Mouse (Mus musculus) heart, adult 11 months (tissue): Measurements from ENCODE around the gene Snx30.
A peak's percentile ranks its signal among the peaks of the same experiment; 100 is the strongest.

Source experiments
- DNase-seq: peaks from one replicate; pipeline ENCODE4 v3.0.0; 2022

Snx30 gene

DNA sequence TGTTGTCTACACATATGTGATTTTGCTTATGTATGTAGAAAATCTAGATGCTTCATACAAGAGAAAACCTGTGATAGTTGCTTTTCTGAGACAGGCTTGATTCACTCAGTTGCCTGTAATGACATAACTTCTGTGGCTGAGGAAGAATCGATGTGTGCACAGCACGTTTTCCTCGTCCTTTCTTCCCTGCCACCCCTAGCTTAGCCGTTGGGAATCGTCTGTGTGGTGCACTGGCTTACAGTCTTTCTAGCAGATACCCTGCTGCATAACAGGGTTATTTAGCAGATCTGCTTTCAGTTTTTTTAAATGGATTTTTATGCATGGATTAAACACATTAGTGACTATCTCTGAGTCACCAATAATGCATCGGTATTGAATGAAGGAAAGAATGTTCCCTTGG is 70.9 kb downstream of the Snx30 start:
- DNase-seq: no peak

DNA sequence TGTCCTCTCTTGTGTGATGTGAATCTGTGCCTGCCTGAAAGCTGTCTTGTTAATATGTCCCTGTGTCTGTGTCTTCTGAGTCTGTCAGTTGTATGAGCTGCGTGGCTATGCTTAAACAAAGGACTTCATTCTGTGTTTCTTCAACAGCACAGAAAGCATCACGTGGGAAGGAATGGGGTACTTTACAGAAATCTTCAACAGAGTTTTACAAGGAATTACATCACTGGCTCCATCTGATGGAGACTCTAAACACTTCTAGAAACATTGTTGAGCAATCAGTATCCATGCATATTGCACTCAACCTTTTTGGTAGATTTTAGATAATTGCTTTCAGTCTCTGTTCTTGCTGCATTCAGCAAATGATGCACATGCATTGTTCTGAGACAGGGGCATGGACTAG is 71.4 kb downstream of the Snx30 start:
- DNase-seq: no peak

DNA sequence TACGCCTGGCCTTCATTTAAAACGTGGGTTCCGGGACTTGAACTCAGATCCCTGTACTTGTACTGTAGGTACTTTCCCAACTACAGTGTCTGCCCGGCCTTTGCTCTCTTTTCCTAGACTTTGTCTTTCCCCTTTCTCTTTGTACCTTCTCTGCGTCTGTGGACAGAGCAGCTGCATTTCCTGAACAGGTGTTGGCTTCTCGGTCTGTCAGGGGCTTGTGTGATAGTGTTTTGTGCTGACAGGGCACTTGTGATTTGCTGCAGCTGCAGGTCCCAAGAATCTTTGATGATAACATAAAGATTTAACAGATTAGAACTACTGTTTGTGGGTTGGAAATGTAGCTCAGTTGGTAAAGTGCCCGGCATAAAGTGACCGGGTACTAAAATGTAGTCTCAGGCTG is 73.0 kb downstream of the Snx30 start:
- no peak for DNase-seq

DNA sequence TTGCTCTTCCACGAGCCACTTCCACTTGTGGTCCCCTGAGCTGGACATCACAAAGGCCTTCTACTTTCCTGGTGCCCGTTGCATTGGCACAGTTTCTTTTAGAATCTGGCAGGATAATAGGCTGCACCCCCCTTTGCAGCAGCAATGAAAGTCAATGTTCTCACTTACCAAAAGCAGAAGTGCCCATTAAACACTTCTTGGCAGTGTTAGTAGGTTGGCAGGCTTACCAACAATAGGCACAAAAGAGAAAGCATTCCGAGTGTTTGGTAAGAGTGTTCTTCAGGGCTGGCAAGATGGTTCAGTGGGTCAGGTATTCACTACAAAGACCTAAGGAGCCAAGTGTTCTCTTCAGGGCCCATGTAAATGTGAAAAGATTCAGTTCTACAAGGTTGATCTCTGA is 73.8 kb downstream of the Snx30 start:
- DNase-seq: peak; percentile 87

DNA sequence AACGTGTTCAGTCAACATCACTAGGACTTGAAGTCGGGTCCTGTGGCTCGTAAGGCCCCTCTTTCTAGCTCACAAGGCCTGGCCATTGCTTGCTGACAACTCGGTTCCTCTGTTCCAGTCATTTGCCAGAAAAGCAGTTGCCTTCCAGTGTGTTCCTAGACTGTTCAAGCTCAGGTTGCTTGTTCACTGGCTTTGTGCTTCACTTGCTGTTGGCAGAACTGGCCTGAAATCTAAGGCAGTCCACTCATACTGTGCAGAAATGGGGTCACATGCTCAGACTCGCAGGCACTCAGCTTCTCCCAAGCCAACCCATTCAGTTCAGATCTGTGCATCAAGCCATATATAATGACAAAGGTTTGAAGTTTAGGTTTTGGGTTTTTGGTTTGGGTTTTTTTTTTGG is 75.1 kb downstream of the Snx30 start:
- DNase-seq: no peak

DNA sequence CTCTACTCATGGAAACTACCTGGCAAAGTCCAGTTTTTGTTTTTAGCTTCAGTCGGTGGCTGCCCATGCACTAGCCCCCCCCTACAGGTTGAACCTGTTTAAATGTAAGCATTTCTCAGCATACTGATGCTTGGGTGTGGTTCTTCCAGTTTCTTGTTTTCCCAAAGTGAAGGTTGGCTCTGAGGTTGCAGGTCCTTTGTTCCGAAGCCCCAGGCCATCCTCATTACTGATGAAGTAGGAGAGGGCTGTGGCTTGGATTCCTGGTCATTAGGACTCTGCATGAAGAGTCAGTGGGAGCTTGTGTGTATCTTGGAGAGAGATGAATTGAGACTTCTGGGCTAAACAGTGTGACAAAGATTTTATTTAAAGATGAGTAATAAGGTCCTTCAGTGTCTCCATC is 75.6 kb downstream of the Snx30 start:
- no peak for DNase-seq

DNA sequence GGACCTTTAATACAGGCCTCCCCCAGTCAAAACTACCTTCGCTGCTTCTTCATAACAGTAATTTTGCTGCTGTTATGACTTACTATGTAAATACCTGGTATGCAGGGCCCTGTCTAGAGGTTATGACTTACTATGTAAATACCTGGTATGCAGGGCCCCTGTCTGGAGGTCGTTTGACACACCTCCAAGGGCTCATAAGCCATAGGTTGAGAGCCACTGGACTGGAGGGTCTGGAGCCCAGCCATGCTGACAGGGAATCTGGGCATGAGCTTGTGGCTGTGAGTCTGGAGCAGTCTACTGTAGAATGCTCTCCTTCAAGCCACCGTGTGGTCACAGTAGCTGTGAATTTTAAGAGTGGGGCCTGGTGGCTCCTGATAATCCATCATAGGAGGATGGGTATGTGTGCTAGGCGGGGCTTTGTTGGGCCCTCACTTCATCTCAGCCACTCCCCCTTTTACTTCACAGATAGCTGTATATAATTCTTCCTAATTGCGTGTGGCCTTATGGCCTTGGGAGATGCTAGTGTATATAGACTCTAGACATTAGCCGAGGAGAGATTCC is 78.6 kb downstream of the Snx30 start:
- DNase-seq: peak; percentile 85

DNA sequence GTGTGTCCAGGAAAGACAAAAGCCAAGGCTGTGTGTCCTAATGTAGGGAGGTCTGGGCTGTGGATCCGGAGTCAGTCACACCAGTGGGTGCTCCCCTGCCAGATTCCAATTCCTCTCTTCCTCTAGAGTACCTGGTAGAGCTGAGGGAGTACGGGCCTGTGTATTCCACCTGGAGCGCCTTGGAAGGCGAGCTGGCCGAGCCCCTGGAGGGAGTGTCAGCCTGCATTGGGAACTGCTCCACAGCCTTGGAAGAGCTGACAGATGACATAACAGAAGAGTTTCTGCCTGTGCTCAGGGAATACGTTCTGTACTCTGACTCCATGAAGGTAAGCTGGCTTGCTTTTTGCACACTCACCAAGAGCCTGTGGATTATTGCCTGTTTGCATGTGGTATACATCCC is 80.6 kb downstream of the Snx30 start:
- no peak for DNase-seq

DNA sequence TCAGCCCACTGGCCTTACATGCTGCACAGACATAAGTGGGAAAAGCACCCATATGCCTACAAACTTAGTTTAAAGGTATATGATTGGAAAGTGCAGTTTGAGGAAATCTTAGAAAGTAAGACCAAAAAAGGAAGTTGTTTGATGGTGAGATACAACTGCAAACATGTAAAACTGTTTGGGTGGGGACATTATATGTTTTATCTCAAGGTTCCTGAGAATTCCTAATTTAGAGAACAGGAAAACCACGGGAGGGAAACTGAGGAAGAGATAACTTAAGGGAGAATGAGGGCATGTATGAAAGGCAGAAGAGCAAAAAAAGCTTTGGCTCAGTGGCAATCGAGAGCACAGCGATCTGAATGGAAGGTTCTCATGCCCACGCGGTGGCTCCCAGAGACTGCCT is 81.4 kb downstream of the Snx30 start:
- DNase-seq: no peak

DNA sequence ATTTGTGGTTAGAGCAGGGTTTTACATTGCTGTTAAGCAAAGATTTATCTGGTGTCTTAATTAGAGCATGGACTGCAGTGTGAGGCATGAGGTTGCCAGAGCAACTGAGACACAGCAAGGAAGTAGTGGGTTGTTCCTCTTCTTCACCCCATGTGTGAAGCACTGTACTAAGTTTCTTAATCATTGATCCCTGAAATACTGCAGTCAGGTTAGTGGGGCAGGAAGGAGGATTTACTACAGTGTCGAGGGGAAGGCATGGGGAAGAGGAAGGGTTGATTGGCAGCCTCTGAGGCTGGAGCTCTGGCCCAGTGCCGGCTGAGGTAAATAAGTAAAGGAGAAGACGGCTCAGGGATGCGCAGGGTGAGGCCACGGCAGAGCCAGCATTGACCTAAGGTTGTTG is 82.4 kb downstream of the Snx30 start:
- DNase-seq: no peak

DNA sequence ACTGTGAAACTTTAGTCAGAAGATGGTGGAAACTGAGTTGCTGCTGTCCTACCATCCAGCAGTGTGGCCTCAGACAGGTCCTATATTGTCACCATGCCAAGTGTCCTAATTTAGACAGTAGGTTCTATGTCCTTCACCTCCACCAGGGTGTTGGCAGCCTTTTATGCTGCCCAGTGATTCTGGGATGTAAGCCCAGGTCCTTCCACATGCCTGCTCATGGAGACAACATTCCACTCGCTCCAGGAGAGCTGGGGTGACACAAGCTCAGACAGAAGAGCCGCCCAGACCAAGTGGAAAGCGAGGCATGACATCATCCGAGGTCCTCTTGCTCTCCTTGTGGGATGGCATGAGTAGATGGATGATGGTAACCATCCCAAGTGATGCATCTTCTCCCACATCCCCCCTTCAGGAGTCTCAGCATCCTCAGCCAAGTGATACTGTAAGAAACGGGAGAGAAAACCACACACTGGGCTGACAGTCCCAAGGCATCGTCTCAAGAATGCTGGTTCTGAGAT is 84.5 kb downstream of the Snx30 start:
- peak; percentile 97 for DNase-seq

DNA sequence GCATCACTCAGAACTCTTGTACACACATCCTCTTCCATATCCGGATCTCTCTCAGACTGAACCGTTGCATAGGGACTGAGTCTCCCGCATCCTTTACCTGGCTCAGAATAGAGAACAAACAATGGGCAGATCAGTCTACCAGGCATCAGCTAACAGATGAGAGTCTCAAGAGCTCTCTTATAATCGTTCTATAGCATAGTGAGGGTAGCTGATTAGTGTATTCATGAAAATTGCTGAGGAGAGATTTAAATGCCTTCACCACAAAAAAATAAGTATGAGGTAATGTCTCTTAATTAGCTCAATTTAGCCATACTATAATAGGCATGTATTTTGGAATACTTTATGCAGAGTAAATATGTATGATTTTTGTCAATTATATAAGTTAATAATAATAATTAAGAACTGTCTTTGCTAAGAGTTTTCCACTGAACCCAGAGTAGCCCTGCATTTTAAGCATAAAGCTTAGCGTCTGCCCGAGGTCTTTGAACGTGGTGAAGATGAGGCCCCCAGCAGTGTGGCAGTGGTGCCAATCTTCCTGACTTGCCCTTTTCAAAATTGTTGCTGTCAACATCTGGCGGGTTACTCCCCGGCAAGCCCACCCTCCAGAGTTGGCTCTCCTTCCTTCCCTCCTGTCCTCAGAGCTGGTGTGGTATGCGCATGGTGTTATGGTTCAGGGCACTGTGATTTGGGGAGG is 86.2 kb downstream of the Snx30 start:
- no peak for DNase-seq

DNA sequence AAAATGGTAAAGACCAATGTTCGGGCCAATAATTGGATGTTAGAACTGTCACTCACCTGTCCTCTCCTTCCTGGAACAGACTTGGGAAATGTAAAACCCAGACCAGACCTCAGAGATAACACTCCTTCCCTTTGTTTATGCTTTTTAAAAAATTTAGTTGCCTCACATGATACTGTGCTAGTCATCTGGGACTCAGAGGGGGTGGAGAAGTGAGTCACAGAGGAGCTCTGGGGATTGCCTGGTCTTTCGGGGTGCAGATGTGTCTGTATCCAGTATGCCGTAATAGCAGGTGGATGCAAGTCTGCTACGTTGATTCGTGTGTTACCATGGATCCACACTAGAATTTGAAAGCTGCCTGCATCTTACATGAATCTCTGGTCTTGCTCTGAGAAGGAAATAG is 87.1 kb downstream of the Snx30 start:
- no peak for DNase-seq

DNA sequence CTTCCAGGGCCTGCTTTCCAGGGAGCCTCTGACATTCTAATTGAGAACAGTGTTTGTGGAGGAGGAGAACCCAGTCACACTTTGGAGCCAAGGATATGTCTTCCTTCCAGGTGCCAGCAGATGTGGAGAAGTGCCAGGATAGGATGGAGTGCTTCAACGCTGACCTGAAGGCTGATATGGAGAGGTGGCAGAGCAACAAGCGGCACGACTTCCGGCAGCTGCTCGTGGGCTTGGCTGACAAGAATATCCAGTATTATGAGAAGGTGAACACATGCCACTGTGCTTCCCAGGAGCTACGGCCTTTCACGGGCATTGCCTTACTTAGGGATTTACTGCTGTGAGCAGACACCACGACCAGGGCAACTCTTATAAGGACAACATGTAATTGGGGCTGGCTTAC is 88.8 kb downstream of the Snx30 start:
- peak; percentile 88 for DNase-seq

DNA sequence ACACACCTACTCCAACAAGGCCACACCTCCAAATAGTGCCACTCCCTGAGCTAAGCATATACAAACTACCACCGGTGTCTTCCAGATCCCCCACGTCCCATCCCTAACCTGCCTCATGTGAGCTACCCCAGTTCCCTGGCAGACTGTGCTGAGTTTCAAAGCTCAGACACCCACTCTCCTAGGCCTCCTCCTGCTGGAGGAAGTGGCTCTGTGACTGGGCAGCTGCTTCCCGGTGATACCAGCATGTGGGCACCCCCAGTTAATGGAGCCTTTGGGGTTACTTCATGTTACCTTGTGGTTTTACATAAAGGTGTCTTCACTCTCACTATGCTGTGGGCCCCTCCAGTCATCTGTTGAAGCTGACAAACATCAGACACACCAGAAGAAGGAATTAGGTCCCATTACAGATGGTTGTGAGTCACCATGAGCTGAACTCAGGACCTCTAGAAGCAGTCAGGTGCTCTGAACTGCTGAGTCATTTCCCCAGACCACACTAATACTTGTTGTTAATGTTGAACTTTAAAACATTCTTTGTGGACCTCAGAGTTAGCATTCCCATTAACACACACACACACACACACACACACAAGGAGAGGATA is 89.4 kb downstream of the Snx30 start:
- peak; percentile 85 for DNase-seq

DNA sequence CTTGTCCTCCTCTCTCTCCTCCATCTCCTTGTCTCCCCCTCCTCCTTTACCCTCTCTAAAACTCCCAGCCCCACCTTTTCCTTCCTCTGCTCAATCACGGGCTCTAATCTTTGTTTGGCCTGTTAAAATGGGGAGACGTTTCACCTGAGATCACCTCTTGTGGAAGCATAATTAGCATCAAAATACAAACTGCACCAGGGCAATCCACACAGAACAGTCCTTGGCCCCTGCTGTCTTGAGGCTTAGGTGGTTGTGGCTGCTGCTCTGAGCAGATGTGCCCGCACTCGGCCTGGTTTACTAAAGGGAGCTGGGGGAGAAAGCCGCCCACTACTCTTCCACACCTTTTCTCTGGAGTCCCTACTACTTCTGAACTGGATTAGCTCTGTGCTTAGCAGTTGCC is 90.4 kb downstream of the Snx30 start:
- no peak for DNase-seq

DNA sequence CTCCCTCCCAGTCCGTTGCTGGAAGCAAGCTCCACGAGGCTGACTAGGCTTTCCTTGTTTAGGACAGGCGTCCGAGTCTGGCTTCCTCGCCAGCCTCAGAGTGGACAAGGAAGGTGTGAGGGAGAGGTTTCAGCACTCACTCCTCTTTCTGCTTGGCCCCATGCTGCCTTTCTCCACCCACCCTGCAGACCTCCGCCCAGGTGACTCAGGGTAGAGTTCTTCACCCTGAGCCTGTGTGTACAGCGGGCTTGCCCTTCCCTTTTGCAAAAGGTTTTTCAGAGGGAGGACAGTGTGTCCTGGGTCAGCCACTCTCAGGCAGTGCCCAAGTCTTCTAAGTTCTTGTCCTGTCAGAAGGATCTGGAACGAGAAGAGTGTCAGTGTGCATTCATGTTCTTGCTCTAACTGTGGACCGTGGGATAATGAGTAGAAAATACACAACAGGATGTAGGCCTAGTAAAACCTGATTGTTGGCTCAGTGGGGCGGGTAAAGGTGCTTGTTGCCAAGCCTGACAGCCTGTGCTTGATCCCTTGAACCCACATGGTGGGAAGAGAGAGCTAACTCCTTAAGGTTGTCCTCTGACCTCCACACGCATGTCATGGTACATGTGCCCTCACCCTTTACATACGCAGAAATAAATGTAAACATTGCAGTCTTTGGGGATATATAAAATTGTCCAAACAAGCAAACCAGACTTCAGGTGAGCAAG is 92.3 kb downstream of the Snx30 start:
- no peak for DNase-seq

DNA sequence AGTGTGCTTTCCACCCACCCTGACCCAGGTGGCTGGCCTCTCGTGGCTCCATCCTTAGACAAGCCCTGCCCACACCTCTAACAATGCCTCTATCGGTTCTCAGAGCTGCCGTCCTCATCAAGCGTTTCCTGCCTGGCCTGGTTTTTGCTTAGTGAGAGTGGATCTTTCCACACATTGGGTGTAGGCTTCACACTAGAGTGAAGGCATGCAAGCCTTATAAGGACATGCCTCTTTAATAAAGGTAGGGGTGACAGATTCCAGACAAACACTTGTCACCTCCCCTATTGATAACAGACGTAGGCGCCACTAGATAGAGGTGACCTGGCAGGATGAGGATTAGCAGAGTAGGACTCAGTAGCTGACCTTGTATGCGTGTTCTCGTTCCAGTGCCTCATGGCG is 92.9 kb downstream of the Snx30 start:
- no peak for DNase-seq

DNA sequence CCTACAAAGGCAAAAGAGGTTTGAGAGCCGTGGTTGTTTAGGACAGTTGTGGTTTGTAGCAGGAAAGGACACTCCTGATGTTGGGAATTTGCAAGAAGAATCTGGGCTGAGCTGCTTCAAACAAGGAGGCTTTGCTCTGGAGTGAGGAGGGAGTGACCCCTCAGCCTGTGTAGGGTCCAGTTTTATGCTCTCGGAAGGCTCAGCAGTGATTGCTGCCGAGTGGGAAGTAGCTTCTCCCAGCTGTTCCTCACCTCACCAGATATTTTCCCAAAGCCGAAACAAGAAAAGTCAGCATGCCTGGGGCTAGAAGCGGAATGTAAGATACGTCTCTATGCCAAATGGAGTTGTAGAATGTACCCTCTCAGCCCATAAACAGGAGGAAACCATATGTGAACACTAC is 96.2 kb downstream of the Snx30 start:
- DNase-seq: no peak

DNA sequence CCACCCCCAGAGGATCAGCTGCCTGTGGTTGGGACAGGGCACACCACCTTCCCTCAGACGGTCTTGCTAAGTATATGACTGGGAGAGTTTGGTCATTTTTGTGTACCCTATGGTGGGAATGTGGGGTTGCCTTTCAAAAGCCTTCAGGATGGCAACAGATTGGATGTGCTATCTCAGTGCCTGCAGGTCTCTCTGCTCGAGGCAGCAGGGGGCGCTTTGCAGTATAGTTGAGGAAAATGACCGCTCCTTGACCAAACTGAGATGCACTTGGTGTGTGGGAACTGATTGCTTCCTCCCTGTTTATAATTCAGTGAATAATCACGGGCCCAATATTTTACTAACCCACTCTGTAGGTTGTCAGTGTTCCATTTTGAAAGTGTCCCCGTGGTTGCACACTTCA is 96.9 kb downstream of the Snx30 start:
- no peak for DNase-seq

DNA sequence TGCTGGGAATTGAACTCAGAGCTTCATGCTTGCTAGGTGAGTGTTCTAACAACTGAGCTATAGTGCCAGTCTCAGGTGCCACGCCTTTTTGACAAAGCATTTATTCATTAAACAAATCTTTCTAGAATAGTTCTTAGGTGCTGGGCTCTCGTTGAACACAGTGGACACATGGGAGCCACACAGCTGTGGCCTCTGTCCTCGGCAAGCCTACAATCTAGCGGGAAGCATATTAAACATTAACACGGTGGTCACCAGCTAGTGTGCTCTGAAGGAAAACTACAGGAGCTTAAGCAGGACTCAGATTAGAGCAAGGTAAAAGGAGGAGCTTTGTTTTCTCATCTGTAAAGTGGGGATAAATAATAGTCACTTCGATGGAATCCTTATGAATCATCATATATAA is 101.5 kb downstream of the Snx30 start:
- DNase-seq: no peak

DNA sequence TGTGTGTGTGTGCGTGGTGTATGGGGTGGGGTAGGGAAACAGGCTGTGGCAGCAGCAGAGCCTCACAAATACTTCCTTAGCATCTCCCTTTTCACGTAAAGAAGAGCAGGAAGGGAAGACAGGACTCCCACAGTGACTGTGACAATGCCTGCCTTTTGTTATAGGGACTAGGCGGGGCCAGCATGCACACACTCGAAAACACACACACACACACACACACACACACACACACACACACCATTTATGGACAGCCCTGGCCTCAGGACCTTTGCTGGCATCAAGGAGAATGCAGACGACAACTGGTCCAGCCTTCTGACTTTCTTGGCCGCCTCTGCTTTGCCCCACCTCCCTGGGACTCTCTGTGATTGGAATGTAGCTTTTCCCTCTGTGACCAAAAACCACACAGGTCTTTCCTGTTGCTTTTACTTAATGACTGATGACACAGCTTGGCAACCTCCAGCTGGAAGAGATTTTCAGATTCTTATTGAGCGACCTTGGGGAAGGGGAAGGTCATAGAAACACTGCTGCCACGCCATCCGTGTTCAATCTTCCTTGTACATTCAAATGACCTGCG is 102.1 kb downstream of the Snx30 start:
- DNase-seq: no peak

DNA sequence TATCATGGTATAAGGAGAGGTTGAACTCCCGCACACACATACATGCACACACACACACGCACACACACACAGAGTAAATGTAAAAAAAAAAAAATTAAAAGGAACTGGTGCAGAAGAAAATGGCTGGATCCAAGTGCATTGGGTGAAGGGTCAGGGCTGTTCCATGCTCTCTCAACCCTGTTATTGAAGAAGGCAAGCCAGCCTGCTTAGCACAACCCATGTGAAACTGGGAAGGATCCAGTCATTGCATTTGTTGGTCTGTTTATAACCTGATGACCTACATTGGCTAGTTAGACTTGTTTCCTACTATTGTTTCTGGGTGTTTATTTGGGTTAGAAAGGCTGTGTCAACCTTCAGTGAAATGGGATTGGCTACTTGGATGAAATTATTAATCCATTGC is 103.1 kb downstream of the Snx30 start:
- no peak for DNase-seq
